Comparison of ENCODE assay signal across 15 mouse cellular contexts in the genomic region with DNA sequence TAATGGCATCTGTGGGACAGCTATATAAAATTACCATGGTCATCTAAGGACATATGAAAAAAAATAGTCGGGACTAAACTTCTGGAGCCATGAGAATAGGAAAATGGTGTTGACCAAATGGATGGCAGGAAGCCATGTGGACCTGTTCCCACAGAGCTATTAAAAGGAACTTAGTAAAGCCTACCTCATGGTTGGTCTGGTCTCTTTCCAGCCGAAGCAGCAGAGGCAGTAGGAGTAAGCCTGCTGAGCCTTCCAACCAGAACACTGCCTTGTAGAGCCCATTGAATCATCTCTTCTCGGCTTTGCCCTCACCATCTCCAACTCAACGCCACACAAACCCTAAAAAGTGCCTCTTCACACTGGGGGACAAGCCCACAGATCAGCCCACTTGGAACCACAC. TPM values are rescaled to one million over a fixed set of nuclear protein-coding genes. Genes with fewer than 3 reads are reported as not detected.
DNase-seq lines count a peak whose midpoint lies in the region; ATAC-seq and TF ChIP-seq lines count a peak whose summit lies in the region.
"Had no signal": no experiment of that assay in that cellular context is flagged by ENCODE, and none has a peak within 500 bp of the region (broad histone marks: within the 10 kb centered on the region; RNA-seq: fewer than 3 reads in every experiment).

No protein-coding gene starts in this region.

- TF ChIP-seq CTCF in layer of hippocampus, adult 2 months (conservative IDR thresholded peaks at IDR 0.05): no peak
- no peak for TF ChIP-seq CTCF in forebrain, postnatal 0 days (IDR thresholded peaks at IDR 0.05; ENCODE audit: low read depth)

- H3K27me3 ChIP-seq in forebrain, postnatal 0 days (ENCODE audit: insufficient read depth, low read length): no peaks in the 10 kb centered on the region
- H3K27me3 ChIP-seq: embryonic facial prominence, embryonic 12.5 days; forebrain, embryonic 15.5 days; hindbrain, embryonic 13.5 days had no signal

- H3K9me3 ChIP-seq in forebrain, postnatal 0 days (ENCODE audit: low read length): no peaks in the 10 kb centered on the region
- H3K9me3 ChIP-seq: embryonic facial prominence, embryonic 12.5 days; forebrain, embryonic 15.5 days; hindbrain, embryonic 13.5 days had no signal

- H3K4me3 ChIP-seq in layer of hippocampus, adult 2 months: no peak overlapping the region
- H3K4me3 ChIP-seq in forebrain, postnatal 0 days (ENCODE audit: low read depth, low read length): no peak overlapping the region
- H3K4me3 ChIP-seq: embryonic facial prominence, embryonic 12.5 days; forebrain, embryonic 15.5 days; hindbrain, embryonic 13.5 days; left cerebral cortex, adult 2 months had no signal

- no peaks in the 10 kb centered on the region for H3K36me3 ChIP-seq in forebrain, postnatal 0 days (ENCODE audit: insufficient read depth)
- H3K36me3 ChIP-seq: embryonic facial prominence, embryonic 12.5 days; forebrain, embryonic 15.5 days; hindbrain, embryonic 13.5 days had no signal

- DNase-seq in cerebellum, adult 9-10 months: peak; percentile 1
- DNase-seq in cerebellum, adult 11 months: no peak
- peak; percentile 18 for DNase-seq in lung, postnatal 10 days
- no peak for DNase-seq in lung, adult 18-20 months
- DNase-seq in layer of hippocampus, adult 2 months (ENCODE audit: low spot score in 2 of 2): peak; percentile 42 to 51
- DNase-seq in right cerebral cortex, postnatal 36 days (ENCODE audit: low spot score in 2 of 2): peak; percentile 19 to 21
- DNase-seq in embryo, embryonic 10.5 days (ENCODE audit: low spot score): no peak
- no peak for DNase-seq in forebrain, postnatal 0 days
- DNase-seq: adrenal gland, postnatal 36 days; lung, embryonic 14.5 days had no signal

- no peak overlapping the region for H3K4me2 ChIP-seq in forebrain, postnatal 0 days (ENCODE audit: low read depth)
- H3K4me2 ChIP-seq: embryonic facial prominence, embryonic 12.5 days; forebrain, embryonic 15.5 days; hindbrain, embryonic 13.5 days; lung, embryonic 14.5 days had no signal

- no peaks in the 10 kb centered on the region for H3K4me1 ChIP-seq in forebrain, postnatal 0 days (ENCODE audit: insufficient read depth)
- H3K4me1 ChIP-seq: embryonic facial prominence, embryonic 12.5 days; forebrain, embryonic 15.5 days; hindbrain, embryonic 13.5 days had no signal

- no peak overlapping the region for H3K9ac ChIP-seq in forebrain, postnatal 0 days
- H3K9ac ChIP-seq: embryonic facial prominence, embryonic 12.5 days; forebrain, embryonic 15.5 days; hindbrain, embryonic 13.5 days; lung, embryonic 14.5 days had no signal

- 78% methylated on average over 4 of the region's 4 CpGs for WGBS in forebrain, postnatal 0 days

- no peak for ATAC-seq in forebrain, postnatal 0 days
- ATAC-seq: forebrain, embryonic 15.5 days had no signal

- no peak overlapping the region for H3K27ac ChIP-seq in layer of hippocampus, adult 2 months
- no peak overlapping the region for H3K27ac ChIP-seq in forebrain, postnatal 0 days (ENCODE audit: low read depth, low read length)
- H3K27ac ChIP-seq: embryonic facial prominence, embryonic 12.5 days; forebrain, embryonic 15.5 days; hindbrain, embryonic 13.5 days; left cerebral cortex, adult 2 months had no signal

RNA-seq across cellular contexts. Expression of gene Gldn, which starts 15.0 kb away (rescaled TPM):
- 1 to 10 TPM; 1.1 to 1.6 TPM for total RNA-seq in layer of hippocampus, adult 2 months (2021)
- total RNA-seq in forebrain, postnatal 0 days (2014; rRNA removed): 0.62 and 0.71 TPM in 2 replicates
- 0.43 and 0.87 TPM in 2 replicates for polyA plus RNA-seq in forebrain, postnatal 0 days (2015; fragmentation: Nextera tagmentation; extraction: Ambion mirVana)
- polyA plus RNA-seq: lung, embryonic 14.5 days had no signal

RNA-seq across cellular contexts. Expression of gene Cyp19a1, which starts 33.3 kb away (rescaled TPM):
- 1 to 10 TPM in 1 of 2 experiments, under 1 TPM in 1; 0.39 to 1.2 TPM for total RNA-seq in layer of hippocampus, adult 2 months (2021)
- total RNA-seq in forebrain, postnatal 0 days (2014; rRNA removed): 0.38 and 0.52 TPM in 2 replicates
- 0.45 and 0.52 TPM in 2 replicates for polyA plus RNA-seq in forebrain, postnatal 0 days (2015; fragmentation: Nextera tagmentation; extraction: Ambion mirVana)
- total RNA-seq: adrenal gland, postnatal 36 days; midbrain, postnatal 0 days had no signal
- polyA plus RNA-seq: hindbrain, embryonic 13.5 days; lung, embryonic 14.5 days had no signal

Comparison
In these comparisons a context has a peak if more than half of its experiments do, and no peak if none do; other contexts are left out.
1. DNase-seq: peak in cerebellum, adult 9-10 months (single experiment), lung, postnatal 10 days (single experiment), layer of hippocampus, adult 2 months (2 of 2) and right cerebral cortex, postnatal 36 days (2 of 2); none in cerebellum, adult 11 months (single experiment), lung, adult 18-20 months (0 of 2), embryo, embryonic 10.5 days (single experiment) and forebrain, postnatal 0 days (single experiment).